Mouse (Mus musculus) ES-CJ7 (cell line): Measurements from ENCODE around the gene Hinfp.
"Not testable (repeated sequence)": the region's sequence is repeated elsewhere in the genome, so short reads cannot be mapped to it uniquely, and the experiment has no call there.

Experiments used
- DNase-seq: peaks from one replicate; pipeline ENCODE4 v3.0.0; 2011; ENCODE audit warnings: low read depth, low spot score

Gene Hinfp

DNA sequence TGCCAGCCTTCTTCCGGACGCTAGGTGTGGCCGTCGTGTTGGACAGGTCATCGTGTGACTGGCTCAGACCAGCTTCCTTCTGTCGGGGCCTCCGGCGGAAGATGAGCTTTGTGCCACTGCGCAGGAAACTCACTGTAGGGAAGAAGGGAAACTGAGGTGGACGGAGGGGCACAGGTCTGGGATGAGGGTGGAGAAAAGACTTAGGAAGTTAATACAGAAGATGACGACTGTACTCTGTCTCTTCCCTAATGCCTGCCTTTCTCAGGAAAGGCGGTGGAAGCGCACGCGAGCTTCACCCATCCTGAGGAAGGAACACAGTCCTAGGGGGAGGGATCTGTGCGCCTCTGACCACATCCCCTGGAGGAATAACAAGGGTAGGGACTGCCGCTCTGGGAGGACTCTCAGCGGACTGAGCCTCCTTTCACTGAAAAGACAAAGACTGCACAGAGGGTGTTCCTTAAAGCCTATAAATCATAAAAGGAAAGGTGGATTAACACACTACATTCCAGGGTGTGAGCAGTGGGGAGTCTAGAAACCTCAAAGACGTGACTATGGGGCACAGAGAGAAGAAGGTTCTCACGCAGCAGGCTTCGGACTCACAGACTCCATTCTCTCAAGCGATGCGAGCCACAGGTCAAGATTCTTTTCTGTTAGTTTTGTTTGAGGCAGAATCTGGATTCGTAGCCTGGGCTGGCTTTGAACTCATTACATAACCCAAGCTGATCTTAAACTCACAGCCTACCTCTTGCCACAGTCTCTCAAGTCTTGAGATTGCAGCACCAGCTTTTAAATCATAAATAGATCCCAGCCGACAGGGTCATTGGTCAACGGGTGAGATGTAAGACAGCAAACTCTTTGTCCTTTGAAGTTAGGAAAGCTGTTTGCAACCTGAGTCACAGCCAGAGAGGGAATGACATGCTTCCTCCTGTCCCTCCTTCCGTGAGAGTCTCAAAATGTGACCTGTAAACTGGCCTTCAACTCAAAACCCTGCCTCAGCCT lies 6.0 kb upstream of the Hinfp start:
- peak; percentile 89 for DNase-seq

DNA sequence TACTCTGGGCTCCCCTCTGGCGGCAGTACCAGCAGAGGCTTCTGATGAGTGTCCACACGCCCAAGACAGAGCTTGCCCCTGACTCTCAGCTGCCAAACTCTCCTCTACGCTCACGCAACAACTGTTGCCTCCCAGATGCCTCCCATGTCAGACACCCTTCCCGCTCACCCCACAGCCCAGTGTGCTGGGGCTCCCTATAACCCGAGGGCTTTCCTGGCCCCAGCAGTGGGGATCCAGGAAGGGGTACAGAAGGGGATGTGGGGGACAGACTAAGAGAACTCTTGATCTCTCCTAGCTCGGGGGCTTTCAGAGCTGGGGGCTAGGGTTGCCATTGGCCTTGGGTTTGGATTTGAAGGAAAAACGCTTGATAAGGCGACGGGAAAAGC lies 5.3 kb upstream of the Hinfp start:
- DNase-seq = no peak

DNA sequence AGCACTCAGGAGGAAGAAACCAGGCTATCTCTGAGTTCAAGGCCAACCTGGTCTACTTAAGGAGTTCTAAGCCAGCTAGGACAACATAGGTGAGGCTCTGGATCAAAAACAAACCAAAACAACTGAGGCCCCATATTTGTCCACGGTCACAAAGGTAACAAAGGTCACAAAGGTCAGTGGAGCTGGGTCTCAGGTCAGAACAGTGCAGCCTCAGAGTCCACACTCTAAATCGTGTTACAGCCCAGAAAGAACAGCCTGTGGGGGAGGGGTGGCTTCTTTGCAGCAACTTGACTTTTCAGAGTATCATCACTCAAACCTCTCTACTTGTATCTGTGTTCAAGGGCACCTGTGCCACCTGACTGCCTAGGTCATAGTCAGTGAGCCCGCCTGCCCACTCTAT lies 4.3 kb upstream of the Hinfp start:
- peak; percentile 59 for DNase-seq

DNA sequence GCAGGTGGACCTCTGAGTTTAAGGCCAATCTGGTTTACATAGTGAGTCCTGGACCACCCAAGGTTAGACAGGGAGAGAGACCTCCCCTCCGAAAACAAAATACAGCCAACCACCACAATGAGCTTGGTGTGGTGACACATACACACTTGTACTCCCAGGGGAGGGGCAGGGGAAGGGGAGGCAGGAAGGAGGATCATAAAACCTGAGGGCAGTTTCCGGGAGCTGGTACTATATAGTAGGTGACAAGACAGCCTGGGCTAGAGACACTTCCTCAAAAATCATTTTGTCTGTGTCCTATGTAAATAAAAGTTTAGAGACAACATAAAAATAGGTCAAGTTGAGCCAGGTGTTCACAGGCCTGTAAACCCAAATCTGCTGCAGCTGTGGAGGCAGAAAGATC lies 1.8 kb upstream of the Hinfp start:
- no peak for DNase-seq

DNA sequence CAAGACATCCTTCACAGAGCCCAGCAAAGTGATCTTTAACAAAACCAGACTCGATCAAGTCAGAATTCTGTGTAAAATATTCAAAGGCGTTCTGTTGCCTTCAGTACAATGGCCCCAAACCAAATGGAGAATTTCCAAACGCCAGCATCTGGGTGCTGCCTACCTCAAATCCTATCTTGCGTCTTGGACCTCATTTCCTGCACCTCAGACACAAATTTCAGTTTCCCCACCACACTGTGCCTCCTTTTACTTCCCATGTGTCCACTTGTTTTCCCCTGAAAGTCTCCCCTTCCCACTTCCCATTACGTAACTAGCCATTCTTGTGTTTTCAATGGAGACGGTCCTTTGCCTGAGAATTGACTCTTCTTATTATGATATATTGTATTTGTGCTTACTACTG lies 1.1 kb upstream of the Hinfp start:
- DNase-seq = no peak

DNA sequence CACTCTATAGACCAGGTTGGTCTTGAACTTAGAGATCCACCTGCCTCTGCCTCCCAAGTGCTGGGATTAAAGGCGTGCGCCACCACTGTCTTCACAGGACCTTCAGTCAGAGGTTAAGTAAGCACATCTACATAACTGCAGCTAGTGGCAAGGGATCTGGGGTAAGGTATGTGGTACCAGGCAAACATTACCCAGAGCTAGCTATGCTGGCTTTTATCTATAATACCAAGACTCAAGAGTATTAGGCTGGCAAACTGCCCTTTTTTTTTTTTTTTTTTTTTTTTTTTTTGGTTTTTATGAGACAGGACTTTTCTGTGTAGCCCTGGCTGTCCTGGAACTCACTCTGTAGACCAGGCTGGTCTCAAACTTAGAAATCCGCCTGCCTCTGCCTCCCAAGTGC lies 5.5 kb downstream of the Hinfp start:
- DNase-seq = not testable (repeated sequence)

DNA sequence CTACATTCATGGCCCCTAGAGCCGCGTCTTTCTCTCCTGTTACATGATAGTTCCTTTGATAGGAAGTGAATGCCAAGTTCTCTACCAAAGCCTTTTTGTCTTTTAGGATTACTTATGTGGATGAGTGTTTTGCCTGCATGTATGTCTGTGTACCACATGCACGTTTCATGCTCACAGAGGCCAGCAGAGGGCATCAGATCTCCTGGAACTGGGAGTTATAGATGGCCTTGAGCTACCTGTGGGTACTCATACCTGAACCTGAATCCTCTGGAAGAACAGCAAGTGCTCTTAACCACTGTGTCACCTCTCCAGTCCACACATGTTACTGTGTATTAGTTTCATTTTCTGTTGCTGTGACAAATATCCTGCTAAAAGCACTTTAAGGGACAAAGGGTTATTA lies 13.0 kb downstream of the Hinfp start:
- peak; percentile 51 for DNase-seq

DNA sequence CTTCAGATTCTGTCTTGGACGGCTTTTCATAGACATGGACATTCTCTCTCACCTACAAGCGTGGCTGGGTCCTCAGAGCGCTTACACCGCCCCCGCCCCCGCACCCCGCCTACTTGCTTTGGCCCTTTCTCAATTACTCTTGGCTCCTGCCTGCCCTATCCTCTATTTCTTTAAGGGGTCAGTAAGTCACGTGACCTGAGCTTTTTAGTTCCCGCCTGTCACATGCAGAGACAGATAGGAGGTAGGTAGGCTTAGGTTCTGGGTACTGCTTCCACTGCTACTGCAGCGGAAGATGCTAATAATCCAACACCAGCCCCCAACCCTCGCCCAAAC lies 16.5 kb downstream of the Hinfp start:
- no peak for DNase-seq

DNA sequence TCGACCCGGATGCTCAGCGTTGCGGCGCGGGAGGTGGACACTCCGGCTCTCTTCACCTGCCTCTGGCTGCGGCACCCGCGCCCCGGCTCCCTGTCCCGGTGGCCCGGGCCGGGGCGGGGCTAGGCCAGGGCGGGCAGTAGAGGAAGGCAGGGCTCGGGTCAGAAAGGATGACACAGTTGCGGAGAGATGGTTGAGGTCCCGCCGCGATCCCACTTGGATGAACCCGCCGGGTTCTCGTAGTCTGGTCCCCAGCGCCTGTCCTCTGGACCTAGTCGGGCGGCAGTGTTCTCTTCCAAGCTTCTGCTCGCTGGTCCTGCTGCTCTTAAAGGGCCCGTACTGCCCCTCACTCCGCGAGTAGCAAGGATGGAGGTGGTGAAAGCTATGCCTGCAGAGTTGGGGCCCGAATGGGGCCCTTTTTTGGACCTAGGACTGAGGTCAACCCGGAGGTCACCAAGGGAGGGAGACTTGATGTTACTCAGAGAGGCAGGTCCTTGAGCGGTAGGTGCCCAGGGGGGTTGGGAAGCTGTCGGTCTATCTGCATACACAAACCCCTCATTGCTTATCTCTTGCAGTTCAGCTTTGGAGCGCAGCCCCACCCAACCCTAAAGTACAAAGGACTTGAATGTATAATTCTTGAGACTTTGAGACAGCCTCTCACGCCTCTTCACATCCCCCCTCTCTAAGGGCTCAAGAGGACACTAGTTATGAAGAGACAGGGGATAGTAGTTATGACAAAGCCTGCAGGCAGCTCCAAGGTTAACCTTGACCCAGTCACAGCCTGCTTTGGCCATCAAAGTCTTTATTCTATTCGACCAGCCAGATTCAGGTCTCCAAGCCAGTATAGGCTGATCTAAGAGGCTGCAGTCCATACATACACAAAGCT lies 17.2 kb downstream of the Hinfp start, which contains the start of gene Abcg4:
Abcg4 (minus strand) TSS at position 540 of the 883 bp plus-strand sequence.
- peak; percentile 56 for DNase-seq

DNA sequence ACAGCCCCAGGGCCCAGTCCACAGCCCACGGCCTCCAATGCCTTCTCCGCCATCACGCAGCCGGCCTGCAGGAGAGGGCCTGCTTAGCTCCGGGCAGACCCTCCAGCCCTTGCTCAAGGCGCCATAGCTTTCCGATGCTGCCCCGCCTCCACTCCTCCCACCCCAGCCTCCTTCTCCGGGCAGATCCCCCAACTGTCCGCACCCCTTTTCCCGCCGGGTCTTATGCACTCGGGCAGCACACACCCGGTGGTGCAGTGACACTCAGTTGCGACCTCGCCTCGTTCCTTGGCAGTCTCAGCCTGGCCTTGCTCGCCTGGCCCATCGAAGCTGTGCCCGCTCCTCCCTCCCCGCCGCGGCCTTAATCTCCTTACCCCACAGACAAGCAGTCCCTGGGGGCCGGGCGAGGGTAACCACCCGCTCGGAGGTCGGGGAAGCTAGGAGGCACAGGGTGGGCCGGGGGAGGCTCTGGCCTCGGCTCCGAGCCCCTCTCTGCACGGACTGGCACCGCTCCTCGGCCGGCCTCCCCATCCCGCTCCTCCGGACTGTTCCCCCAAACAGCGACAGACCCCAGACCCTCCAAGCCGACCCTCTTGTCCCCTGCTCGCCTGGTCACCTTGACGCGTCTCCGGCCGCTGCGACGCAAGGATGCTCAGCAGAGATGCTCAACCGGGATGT lies 17.9 kb downstream of the Hinfp start:
- DNase-seq = no peak

DNA sequence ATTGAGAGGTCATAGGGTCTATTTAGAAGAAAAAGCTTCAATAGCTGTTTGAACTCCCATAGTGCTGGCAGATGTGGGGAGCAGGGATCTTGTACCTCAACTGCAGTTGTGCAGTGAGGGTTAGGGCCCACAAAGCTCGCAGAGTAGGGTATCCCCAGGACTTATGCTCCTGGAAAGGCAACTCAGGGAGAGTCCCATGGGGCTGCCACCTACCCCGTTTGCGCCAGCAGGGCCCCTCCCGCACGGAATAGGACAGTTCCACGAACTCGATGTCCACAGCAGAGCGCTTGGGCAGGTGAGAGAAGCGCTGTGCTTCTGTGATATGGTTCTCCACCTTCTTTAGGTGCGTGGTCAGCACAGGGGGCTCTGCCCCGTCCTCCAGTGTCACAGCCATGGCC lies 18.5 kb downstream of the Hinfp start:
- no peak for DNase-seq

DNA sequence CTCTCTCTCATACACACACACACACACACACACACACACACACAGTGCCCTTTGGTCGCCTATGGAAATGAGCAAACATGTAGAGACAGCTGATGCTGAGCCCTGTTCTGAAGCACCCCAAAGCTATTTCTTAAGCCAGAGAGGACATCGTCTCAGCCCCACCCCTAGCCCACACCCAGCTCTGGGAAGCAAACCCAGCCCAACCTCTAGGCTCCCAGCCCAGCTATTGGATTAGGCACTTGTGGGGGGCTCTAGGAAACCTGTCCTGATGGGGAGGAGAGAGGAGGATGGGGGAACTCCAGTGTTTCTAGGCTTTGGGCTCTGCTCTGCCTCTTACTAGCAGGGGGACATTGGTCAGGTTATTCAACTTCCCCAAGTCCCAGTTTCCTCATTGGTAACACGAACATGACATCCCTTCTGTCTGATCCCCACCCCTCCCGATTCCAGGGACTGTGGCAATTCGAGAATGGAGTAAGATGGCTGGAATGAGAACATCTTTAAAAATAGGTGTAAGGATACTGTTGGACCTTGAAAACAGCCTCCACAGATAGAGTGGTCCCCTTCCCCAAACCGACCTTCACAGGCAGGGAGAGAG lies 19.1 kb downstream of the Hinfp start:
- DNase-seq = no peak

DNA sequence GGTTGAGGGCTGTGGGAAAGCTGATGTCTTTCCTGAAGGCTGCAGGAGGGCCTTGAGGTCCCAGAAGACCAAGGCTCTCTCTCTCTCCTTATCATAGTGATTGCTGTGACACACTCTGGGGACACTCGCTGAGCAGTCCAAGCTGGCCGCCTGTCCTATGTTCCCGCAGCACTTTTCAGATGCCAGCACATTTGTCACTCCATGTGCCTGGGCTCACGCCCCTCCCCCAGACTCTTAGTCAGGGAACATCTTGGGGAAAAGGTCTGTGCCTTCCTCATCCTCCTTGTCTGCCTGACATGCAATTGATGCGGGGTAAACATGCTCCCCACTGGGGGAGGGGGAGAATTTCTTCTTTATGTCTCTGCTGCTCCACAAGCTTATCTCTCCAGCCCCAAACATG lies 22.3 kb downstream of the Hinfp start:
- DNase-seq = no peak

DNA sequence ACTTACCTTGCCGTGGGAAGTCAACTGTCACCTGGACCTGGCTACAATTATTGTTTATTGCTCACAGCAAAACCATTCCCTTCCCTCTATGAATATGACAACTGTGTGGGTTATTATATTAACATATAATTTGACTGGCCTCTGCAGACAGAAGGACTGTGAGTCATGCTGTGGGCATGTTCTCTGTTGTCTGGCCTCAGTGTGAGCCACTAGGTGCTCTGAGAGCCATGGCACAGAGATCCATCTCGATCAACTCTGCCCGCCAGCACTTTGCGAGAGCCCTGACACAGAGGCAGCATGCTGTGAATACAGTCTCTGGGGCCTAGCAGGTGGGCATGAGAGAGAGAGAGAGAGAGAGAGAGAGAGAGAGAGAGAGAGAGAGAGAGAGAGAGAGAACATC lies 35.5 kb downstream of the Hinfp start:
- DNase-seq = no peak

DNA sequence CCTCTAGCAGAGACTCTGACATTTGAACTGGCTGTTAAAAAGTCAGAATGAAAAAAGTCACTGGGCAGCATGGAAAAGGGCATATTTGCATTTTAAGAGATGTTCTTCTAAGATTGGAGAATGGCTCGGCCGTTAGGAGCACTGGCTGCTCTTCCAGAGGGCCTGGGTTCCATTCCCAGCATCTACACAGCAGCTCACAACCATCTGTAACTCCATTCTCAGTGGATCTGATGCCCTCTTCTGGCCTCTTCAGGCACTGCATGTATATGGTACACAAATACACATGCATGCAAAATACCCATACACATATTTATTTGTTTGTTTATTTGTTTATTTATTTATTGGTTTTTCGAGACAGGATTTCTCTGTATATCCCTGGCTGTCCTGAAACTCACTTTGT lies 36.4 kb downstream of the Hinfp start:
- DNase-seq = peak; percentile 67

DNA sequence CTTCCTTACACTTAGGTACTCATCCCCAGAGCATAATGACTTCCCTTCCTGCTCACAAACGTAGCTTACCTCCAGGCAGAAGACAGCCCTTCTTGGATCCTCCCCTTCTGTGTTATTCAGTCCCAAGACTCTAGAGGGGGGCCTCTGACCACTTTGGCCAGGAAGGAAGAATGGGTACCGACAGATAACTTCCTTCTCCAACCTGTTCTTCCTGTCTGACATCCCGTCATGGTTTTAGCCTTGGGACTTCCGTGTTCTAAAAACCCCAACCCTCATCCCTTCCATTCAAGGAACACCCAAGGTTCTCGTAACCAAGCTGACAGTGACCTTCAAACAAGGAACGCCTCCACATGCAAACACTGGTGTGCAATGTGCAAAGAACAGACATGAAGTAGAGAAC lies 37.0 kb downstream of the Hinfp start, which contains the start of gene Nlrx1:
Nlrx1 (minus strand) TSS at position 168 of the 400 bp plus-strand sequence.
- DNase-seq = no peak

DNA sequence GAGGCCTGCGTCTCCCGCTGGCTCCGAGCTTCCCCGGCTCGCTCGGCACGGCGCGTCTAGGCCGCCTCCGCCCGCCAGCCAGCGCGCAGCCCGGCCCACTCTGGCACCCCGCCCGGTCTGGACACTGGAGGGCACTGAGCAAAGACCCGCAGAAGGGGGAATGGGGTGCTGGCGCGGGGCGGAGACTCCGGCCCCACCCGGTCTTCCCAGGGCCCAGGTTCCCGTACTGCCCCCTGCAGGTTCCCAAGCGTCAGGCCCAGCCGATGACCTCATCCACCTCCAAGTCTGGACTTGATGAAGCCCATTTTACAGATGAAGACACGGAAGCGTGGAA lies 37.5 kb downstream of the Hinfp start:
- peak; percentile 79 for DNase-seq

DNA sequence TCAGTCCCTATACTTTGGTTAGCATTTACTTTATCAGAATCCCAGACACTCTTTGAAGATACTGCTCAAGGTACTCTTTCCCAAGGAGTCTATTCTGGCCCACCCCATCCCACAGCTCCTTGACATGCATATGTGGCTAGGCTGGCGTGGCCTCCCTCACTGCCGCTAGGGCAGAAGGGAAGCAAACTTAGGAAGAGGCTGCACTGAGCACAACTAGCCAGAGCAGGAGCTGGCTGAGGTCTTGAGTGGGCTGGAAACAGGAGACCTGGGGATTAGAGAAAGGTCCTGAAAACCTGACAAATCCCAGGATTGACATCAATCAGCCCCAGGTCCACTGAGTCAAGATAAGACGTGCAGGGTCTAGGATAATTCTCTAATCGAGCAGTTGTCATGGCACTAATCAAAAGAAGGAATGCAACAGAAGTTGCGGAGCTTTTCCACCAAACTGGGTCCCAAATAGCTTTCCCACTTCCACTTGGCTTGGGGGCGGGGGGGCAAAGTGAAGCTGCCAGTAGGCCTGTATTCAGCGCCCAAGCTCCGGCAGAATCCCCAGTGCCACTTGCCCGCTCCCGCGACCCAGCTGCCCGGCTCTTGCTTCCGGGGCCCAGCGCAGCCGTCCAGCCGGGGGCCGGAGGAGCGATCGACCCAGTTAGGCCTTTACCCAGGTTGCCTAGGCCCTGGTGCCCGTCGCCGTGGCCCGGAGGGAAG lies 38.0 kb downstream of the Hinfp start:
- no peak for DNase-seq

DNA sequence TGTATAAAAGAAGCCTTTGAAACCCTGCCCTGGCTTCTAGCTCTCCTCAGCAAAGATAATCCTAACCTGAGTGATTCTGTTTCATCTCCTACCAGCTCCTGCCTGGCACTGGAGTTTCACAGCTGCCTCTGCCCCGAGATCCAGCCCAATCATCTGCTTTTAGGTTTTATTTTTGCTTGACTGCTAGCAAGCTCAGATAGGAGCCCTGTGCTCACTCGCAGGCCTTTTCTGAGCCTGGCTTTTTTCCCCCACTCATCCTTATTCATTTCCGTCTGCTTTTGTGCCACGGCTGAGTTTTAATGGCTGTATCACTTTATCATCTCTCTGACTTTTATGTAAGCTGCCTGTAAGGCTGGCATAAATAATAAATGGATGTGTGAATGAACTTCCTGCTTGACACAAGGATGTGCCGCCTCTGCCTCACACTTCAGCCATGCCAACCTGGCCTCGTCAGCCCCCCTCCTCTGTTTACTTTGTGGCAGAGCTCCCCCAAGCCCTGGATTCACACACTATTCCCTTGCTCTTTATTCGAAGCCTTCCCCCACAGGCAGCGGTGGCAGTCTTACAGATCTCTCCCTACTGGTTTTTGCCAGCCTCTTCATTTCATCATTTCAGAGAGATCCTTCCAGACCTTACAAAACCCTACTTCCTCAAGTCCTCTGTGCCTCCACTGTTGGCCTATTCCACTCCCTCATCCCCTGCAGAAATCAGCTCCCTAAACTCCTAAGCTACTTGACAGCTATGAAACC lies 38.8 kb downstream of the Hinfp start:
- DNase-seq = no peak

DNA sequence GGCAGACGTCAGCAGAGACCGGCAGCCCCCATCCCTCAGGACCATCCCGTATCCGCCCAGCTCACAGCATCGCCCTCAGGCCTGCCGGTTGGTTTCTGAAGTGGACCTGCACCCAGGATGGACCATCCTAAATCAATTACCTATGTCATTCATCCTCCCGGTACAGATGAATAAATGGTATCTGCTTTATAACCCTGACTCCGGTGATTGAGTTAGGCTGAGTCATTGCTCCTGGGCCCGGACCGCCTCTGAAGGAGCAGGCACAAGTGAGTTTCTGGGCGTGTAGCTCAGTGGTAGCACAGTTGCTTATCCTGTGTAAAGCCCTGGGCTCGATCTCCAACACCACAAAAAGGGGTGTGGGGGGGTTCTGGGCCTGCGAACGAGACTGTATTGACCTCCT lies 44.1 kb downstream of the Hinfp start:
- no peak for DNase-seq
